Mouse (Mus musculus): ENCODE results near the gene Rpgrip1.

Rpgrip1 gene

GRCm38 (mm10) chr14:52118823-52119608 lies 8.5 kb downstream of the Rpgrip1 start:
- peak; percentile 68 for DNase-seq (ENCODE audit: low read depth)

DNA sequence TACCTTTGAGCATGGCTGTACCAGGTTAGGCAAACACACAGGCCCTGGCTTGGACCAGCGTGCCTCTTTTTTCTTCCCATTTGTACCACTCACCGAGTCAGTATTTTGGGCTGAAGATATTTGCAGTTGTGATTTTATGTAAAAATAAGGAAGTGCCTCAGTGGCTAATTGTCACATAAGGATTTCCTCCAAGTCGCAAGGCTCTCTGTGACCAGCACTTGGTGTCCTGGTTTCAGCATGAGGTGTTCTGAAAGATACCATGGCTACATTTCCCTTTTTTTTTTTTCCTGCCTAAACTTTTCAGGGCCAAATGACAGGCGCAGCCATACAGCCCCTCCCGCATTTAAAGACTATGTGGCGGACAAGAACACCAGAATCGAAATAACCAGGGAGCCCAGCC lies 9.7 kb downstream of the Rpgrip1 start:
- DNase-seq (ENCODE audit: low read depth), result no peak

DNA sequence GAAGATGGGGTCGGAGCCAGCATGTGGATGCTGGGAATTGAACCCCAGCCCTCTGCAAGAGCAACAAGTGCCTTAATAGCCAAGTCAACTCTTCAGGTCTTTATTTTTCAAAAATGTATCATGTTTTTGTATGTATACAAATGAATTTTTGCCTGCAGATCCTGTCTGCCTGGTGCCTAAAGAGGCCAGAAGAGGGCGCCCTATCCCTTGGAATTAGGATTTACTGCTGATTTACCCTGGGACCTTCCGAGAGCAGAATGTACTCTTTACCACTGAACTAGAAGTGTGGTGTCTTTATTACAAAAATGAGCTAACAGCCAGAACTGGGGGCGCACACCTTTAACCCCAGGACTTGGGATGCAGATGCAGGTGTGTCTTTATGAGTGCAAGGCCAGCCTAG lies 13.4 kb downstream of the Rpgrip1 start:
- DNase-seq (ENCODE audit: low read depth), result peak; percentile 90

- DNase-seq (ENCODE audit: low read depth), result no peak
These were observed 14.1 kb downstream of the Rpgrip1 start for GRCm38 (mm10) chr14:52124636-52125035.

DNA sequence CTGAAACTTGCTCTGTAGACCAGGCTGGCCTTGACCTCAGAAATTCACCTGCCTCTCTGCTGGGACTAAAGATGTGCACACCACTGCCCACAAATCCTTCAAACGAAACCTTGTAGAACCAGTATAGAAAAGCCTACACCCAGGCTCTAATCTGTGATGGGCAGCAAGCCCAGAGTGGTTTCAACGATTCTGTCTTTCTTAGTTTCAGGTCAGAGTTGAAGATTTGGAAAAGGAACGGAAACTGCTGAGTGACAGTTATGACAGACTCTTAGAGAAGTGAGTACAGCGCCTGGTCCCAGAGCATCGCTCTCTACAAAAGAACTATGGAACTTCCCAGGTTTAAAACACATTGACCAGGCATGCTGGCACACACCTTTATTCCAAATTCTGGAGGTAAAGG lies 23.1 kb downstream of the Rpgrip1 start:
- DNase-seq (ENCODE audit: low read depth), result no peak

GRCm38 (mm10) chr14:52140577-52141444 lies 30.3 kb downstream of the Rpgrip1 start:
- peak; percentile 84 for DNase-seq (ENCODE audit: low read depth)

GRCm38 (mm10) chr14:52141445-52142127 lies 31.1 kb downstream of the Rpgrip1 start:
- DNase-seq (ENCODE audit: low read depth), result no peak

GRCm38 (mm10) chr14:52144165-52144564 lies 33.7 kb downstream of the Rpgrip1 start:
- no peak for DNase-seq (ENCODE audit: low read depth)

GRCm38 (mm10) chr14:52146540-52146939 lies 36.0 kb downstream of the Rpgrip1 start:
- DNase-seq (ENCODE audit: low read depth), result peak; percentile 65

- DNase-seq (ENCODE audit: low read depth), result no peak
These were observed 39.4 kb downstream of the Rpgrip1 start for GRCm38 (mm10) chr14:52149888-52150287.

DNA sequence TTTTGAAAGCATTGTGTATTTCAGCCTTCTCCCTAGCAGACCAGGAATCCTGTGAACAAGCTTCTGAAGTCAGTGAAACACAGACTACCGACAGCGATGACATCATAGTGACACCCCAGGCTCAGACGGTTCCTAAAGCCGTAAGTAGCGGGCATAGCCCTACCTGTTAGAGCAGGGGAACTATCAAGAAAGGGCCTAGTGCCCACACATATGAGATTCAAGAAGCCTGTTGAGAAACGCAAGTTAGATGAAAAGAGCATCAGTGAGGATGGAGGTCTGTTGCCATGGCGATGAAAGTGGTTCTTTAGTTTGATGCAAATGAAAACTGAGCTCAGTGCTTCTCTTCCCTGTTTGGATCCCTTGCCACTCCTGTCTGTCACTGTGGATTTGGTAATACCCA lies 41.7 kb downstream of the Rpgrip1 start:
- no peak for DNase-seq (ENCODE audit: low read depth)

- no peak for DNase-seq (ENCODE audit: low read depth)
These were observed 42.1 kb downstream of the Rpgrip1 start for GRCm38 (mm10) chr14:52152613-52153012.

- DNase-seq (ENCODE audit: low read depth), result no peak
These were observed 44.5 kb downstream of the Rpgrip1 start for GRCm38 (mm10) chr14:52155008-52155407.

- DNase-seq (ENCODE audit: low read depth), result no peak
These were observed 50.4 kb downstream of the Rpgrip1 start for GRCm38 (mm10) chr14:52160911-52161310.

GRCm38 (mm10) chr14:52166571-52166970 lies 56.1 kb downstream of the Rpgrip1 start:
- DNase-seq (ENCODE audit: low read depth), result peak; percentile 35

DNA sequence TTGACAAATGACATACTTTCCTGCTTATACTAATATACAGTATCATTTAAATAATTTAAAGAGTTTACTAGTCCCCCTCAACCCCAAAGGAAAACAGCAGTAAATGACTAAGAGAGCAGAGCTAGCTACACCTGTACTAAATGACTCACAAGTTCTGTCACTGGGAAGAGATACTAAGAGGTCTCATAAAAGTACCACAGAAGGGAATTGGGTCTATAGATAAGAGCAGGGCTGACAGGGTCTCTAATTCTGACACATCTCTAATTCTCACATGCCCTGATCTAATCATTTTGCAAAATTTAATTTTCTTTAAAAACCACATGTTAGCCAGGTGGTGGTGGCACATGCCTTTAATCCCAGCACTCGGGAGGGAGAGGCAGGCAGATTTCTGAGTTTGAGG lies 78.3 kb downstream of the Rpgrip1 start:
- no peak for DNase-seq (ENCODE audit: low read depth)

DNA sequence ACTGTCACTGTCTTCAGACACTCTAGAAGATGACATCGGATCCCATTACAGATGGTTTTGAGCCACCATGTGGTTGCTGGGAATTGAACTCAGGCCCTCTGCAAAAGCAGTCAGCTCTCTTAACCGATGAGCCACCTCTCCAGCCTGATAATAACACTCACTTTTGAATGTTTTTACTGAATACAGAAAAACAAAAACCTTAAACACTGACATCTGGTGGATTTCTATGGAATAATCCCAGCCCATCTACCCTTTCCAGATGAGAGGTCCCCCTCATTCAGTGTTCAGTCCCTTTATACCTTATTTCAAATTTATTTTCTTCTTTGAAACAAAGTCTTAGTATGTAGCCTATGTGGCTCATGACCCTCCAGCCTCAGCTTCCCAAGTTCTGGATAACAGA lies 79.0 kb downstream of the Rpgrip1 start:
- DNase-seq (ENCODE audit: low read depth), result peak; percentile 12

GRCm38 (mm10) chr14:52190740-52191359 lies 80.3 kb downstream of the Rpgrip1 start:
- peak; percentile 76 for DNase-seq (ENCODE audit: low read depth)

DNA sequence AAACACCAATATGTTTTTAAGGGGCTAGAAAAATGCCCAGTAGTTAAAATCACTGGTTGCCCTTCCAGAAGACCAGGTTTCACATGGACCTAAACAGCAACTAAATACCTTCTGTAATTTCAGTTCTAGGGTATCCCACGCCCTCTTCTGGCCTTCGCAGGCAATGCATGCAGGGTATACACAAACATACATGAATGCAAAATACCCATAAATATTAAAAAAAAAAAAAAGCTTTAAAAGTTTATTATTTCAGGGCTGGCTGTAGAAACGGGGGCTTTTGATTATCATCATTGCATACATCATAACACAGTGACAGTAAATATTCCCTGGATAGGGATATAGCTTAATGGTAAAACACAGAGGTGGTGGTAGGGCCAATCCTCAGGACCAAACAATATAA lies 85.2 kb downstream of the Rpgrip1 start:
- peak; percentile 79 for DNase-seq (ENCODE audit: low read depth)

DNA sequence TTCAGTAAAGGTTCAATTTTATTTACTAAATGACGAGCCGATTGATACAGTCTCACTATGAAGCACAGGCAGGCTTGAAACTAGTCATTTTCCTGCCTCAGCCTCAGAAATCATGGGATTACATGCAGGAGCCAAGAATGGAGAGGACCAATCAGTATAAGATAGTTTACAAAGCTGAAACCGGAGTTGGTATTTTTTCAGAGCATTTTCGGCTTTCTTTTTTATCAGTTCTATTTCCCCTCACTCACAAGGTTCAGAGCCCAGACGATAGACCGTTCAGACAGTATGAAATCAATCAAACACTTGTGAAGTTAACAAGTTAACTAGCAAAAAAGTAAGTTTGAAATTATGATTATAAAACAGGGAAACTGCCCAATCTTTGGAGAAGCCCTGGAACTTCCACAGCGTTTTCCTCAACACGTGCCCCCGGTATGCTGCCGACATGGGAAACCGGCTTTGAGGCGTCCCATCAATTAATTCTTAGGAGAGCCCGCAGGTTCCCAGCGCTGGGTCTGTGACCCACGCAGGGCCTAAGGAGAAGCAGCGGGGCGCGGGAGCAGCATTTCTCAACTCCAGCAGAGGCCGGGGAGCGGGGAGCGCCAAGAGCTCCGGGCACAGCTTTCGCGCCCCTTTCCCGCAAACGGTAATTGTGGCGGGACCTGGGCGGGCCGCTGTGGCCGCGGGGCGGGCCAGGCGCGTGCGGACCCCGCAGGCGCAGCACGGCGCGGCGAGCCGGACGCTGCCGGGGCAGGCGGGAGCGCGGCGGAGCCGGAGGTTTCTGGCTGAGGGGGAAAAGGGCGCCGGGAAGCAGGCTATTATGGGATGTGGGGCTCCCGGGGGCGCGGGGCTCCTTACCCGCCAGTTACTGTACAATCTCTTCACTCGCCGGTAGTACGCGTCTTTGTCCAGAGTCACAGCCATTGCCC lies 86.0 kb downstream of the Rpgrip1 start:
- peak; percentile 34 for DNase-seq (ENCODE audit: low read depth)

All from naive thymus-derived CD4-positive, alpha-beta T cell, adult 2 months (primary cell).